Mouse (Mus musculus) liver, embryonic 14.5 days (tissue): ENCODE measurements at regions not wholly inside any gene's neighbourhood (a gene's known extent, or its start where the extent isn't known, plus 50 kb on each side); places are given as distances from the start of the nearest gene placed in this dataset.

Experiments used
- CTCF ChIP-seq: IDR thresholded peaks from 2 replicates; pipeline ENCODE4 v1.5.1; 2016; ENCODE audit warnings: antibody characterized with exemption, low read depth, control low read depth
- EP300 ChIP-seq: IDR thresholded peaks from 2 replicates; pipeline ENCODE4 v1.6.1; 2016; ENCODE audit warnings: antibody characterized with exemption, low read depth

- TF ChIP-seq CTCF (no peak), EP300 (no peak)
Measured at GRCm38 (mm10) chr3:131965456-131966160, 119.5 kb upstream of the Dkk2 start.
